Mouse (Mus musculus) forelimb bud, embryonic 11.5 days (tissue): ENCODE data around the gene Wfdc13.
A peak's percentile ranks its signal among the peaks of the same experiment; 100 is the strongest.

ENCODE experiments used
- DNase-seq: peaks from one replicate; pipeline ENCODE4 v3.0.0-alpha.2; 2012; ENCODE audit warnings: low read depth, low spot score

The Wfdc13 gene

GRCm38 (mm10) chr2:164684807-164685206 lies at the start of gene Wfdc13:
TSS of gene Wfdc13 (plus strand) at chr2:164685107.
- DNase-seq = no peak

- DNase-seq = no peak
Observed at GRCm38 (mm10) chr2:164635266-164635665, 49.6 kb upstream of the Wfdc13 start.

- DNase-seq = no peak
Observed at GRCm38 (mm10) chr2:164638696-164639095, 46.2 kb upstream of the Wfdc13 start, which contains the start of gene Wfdc16. TSS of gene Wfdc16 (minus strand) at chr2:164638796.

- no peak for DNase-seq
Observed at GRCm38 (mm10) chr2:164641129-164641528, 43.8 kb upstream of the Wfdc13 start.

- DNase-seq = no peak
Observed at GRCm38 (mm10) chr2:164641881-164642673, 42.8 kb upstream of the Wfdc13 start.

GRCm38 (mm10) chr2:164655858-164656257 lies 29.0 kb upstream of the Wfdc13 start, which contains the start of gene Wfdc10:
TSS of gene Wfdc10 (plus strand) at chr2:164656046.
- DNase-seq = peak; percentile 44

- no peak for DNase-seq
Observed at GRCm38 (mm10) chr2:164656483-164656882, 28.4 kb upstream of the Wfdc13 start, which contains the start of gene Wfdc9. TSS of gene Wfdc9 (minus strand) at chr2:164656583.

GRCm38 (mm10) chr2:164664851-164665250 lies 20.1 kb upstream of the Wfdc13 start:
- DNase-seq = no peak

GRCm38 (mm10) chr2:164670261-164670660 lies 14.6 kb upstream of the Wfdc13 start:
- no peak for DNase-seq

GRCm38 (mm10) chr2:164670938-164671337 lies 14.0 kb upstream of the Wfdc13 start:
- DNase-seq = no peak

- DNase-seq = no peak
Observed at GRCm38 (mm10) chr2:164673987-164674386, 10.9 kb upstream of the Wfdc13 start, which contains the start of gene Wfdc11. TSS of gene Wfdc11 (minus strand) at chr2:164674087.

- DNase-seq = no peak
Observed at GRCm38 (mm10) chr2:164676103-164676502, 8.8 kb upstream of the Wfdc13 start.

GRCm38 (mm10) chr2:164676916-164677685 lies 7.8 kb upstream of the Wfdc13 start:
- DNase-seq = no peak

GRCm38 (mm10) chr2:164678848-164679625 lies 5.9 kb upstream of the Wfdc13 start:
- peak; percentile 78 for DNase-seq

- no peak for DNase-seq
Observed at GRCm38 (mm10) chr2:164679906-164680305, 5.0 kb upstream of the Wfdc13 start.

GRCm38 (mm10) chr2:164698201-164698600 lies 13.3 kb downstream of the Wfdc13 start, which contains the start of gene Spint4:
TSS of gene Spint4 (plus strand) at chr2:164698501.
- DNase-seq = no peak

GRCm38 (mm10) chr2:164700959-164701358 lies 16.1 kb downstream of the Wfdc13 start:
- DNase-seq = no peak

- no peak for DNase-seq
Observed at GRCm38 (mm10) chr2:164701761-164702160, 16.9 kb downstream of the Wfdc13 start.

GRCm38 (mm10) chr2:164704235-164704634 lies 19.3 kb downstream of the Wfdc13 start:
- no peak for DNase-seq

- DNase-seq = no peak
Observed at GRCm38 (mm10) chr2:164705328-164705727, 20.4 kb downstream of the Wfdc13 start.

GRCm38 (mm10) chr2:164705991-164706390 lies 21.1 kb downstream of the Wfdc13 start:
- no peak for DNase-seq

GRCm38 (mm10) chr2:164715005-164715404 lies 30.1 kb downstream of the Wfdc13 start, which contains the start of gene Spint5:
TSS of gene Spint5 (plus strand) at chr2:164715305.
- DNase-seq = no peak
